Mouse (Mus musculus) left cerebral cortex, adult 11 months (tissue): ENCODE results near the gene Stra8.

ENCODE experiments used
- DNase-seq: peaks from one replicate; pipeline ENCODE4 v3.0.0; 2022; ENCODE audit warnings: low spot score

The Stra8 gene

DNA sequence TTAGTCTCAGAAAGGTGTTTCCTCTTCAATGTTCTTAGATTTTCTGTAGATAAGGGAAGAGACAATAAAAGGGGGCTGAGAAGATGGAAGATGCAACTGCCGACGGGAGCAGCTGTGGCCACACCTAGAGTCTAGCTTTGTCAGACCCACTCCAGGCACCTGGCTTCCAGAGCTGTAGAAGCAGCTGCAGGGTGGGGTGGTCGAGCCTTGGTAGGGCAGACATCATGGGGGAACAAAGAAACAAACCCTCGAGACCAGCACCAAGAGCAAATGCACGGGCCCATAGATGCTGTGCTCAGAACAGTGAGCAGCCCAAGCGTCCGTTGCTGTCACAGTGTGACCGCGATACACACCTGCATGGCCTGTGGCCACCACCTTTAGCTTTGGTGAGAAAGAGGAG lies 22.5 kb downstream of the Stra8 start:
- DNase-seq = no peak

DNA sequence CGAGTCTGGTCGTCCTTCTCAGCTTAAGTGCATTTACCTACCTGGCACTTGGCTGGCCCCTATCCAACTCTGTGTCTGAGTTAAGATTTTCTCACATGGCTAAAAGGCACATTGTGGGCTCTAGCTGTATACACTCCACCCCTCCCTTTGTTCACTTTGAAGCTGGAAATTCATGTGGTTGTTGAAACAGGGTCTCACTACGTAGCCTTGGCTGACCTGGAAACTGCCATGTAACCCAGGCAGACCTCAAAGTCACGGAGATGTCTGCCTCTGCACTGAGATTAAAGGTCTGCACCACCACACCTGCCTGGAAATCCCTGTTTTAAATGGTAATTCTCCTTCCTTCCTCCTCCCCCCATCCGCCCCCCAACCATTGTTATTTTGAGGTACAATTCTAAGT lies 23.5 kb downstream of the Stra8 start:
- DNase-seq = no peak

DNA sequence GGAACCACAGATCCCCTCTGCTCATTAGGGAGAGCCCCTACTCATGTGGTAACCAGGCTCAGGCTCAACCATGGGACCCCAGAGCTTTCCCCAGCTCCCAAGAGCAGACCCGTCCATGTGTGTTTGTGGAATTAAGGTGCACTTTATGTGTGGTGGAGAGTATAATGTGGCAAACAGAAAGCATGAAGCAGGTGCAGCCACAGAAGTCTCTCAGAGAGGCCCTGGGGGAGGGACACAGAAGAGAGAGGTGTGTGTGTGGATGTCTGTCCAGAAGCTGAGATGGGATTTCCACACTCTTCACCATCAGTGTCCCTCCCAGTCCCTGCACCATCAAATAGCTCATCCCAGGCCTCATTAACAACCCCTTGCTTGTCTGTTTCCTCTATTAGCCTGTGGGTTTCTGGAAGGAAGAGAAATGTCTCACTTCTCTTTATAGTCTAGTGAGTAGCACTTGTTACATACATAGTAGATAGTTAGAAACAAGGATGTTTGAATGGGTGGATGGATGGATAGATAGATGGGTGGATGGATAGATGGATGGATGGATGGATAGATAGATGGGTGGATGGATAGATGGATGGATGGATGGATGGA lies 26.6 kb downstream of the Stra8 start:
- DNase-seq = no peak

DNA sequence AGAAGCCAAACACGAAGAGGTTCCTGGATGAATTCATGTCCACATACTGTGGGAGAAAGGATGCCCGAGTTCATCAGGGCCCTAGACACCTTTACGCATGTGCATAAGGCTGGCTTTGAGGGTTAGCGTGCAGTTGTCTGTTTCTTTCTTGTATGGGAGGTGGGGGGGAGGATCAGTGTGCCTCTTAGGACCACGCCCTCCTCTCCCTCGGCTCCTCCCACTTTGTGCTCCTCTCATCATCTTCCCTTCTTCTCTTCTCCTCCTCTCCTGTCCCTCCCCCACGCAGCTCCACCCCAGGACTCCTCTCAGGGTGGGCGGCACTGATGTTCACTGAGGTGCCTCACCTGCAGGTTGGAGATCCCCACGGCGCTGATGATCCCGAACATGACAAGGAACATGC lies 28.5 kb downstream of the Stra8 start:
- no peak for DNase-seq

DNA sequence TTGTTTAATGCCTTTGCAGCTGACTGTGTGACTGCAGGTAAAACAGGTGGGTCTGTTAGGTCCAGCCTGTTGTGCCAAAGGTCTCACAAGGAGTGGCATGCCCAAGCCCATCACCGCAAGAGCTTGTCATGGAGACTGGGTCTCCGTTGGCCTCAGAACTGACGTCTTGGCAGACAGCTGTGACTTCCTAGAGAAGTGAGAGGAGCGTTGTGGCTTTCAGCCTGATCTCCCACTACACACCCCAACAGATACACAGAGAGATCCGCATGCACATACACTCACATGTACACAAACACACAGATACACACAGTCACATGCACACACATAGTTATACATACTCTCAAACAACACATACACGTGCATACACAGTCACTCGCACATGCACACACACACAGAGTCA lies 31.6 kb downstream of the Stra8 start:
- no peak for DNase-seq

DNA sequence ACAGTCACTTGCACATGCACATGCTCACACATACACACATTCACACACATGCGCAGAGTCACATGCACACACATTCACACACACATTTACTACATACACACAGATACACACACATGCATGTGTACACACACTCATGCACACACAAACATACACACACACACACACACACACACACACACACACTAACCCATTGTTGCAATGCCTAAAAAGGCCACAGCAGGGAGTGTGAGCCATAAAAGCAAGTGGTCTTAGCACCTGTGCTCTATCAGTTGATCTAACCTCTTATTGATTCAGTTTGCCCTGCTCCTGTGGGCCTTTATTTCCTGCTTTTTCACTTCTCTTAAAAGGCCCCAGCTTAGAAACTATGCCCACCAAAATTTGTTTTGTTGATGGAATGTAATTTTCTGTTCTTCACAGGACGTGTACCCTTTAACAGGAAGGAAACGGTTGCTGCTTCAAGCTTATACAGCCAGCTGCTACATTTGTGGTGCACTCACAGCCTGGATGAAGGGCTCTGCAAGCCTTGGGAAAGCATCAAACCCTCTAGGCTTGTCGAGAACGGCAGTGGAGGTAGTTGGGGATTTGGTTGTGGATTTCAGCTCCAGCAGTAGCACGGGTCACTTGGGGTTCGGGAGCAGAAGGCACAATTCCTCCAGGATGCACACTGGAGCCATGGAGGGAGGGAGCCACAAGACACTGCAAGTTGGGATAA lies 32.1 kb downstream of the Stra8 start:
- DNase-seq = no peak

DNA sequence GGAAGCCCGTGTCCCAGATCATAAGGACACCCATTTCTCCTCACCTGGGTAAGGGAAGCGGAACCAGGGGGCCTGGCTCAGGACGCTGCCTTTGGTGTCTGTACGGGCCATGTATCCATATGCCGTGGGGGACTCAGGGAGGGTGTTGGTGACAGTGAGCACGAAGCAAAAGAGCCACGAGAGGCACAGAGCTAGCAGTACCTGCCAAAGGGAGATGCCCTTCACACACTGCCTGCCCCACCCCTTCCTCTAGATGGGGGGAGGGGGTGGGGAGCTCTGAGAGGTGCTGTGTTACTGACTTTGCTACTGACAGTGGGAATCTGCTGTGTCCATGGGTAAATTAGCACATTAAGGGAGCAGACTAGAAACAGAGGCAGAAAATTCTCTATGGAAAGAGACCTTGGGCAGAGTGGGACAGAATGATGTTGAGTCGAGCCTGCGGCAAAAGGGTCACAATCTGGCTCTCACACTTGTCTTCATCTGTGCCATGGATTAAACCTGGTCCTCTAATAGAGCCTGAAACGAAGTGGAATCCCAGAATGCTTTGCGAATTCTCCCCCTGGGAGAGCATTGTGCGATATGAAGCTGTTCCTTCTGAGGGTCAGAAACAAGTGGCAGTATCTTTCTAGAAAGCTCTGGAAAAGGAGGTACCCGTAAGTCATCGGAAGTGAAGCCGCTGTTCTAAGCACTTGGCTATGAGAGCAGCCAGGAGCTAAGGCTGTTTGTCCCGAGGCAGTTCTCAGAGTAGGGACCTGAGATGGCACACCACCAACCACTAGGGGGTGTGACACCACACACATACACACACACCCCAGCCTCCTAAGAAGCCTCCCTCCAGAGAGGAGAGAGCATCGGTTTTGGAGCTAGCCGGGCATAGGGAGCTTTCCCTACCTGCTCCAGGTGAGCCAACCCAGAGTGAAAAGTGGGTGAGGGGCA lies 35.2 kb downstream of the Stra8 start:
- DNase-seq = no peak

DNA sequence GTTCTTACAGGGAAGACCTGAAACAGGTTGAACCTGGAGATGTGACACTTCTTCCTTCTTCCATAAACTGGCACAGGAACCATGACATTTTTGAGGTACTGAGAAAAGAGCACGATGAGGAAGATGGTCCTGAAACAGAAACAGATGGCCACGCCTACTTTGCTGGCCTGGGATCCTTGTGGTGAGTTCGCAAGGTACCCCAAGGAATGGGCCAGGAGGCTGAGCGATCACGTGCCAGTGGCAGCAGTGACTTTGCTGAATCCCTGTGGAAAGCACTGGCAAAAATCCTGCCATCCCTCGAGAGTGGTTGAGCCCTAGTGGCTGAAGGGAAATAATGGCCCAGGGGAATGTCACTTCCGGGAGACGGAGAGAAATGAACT lies 35.9 kb downstream of the Stra8 start:
- no peak for DNase-seq

DNA sequence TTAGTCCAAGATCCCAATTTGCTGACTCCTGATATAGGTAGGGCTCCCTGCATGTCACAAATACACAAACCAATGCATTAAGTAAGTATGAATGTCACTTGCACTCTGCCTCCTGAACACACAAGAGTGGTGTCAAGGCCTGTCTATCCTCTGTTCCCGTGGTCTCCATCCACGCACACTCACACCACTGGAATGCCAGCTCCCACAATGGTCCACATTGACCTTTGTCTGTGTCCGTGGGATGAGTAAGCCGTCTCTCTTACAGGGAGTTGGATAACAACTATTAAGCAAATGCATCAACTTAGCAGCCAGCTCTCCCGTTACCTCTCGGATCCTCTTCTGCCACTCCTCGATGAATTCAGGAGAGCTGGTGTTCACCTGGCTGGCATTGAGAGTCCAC lies 39.2 kb downstream of the Stra8 start:
- no peak for DNase-seq

DNA sequence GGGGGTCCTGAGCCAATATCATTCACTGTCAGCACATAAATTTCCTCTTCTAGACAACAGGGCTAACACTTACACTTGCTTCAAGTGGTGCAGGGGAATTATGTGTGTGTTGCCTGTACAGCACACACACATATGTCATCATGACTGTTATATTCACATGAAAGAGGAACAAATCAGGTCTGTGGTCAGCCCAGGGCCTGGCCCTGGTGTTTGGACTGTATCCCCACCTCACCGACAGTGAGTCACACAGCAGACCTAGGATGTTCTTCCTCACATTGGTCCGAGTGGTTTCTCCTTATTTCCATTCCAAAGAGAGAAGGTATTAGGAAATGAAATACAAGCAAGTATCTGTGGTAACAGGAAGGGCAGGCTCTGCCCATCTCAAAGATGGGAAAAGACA lies 44.6 kb downstream of the Stra8 start:
- no peak for DNase-seq

DNA sequence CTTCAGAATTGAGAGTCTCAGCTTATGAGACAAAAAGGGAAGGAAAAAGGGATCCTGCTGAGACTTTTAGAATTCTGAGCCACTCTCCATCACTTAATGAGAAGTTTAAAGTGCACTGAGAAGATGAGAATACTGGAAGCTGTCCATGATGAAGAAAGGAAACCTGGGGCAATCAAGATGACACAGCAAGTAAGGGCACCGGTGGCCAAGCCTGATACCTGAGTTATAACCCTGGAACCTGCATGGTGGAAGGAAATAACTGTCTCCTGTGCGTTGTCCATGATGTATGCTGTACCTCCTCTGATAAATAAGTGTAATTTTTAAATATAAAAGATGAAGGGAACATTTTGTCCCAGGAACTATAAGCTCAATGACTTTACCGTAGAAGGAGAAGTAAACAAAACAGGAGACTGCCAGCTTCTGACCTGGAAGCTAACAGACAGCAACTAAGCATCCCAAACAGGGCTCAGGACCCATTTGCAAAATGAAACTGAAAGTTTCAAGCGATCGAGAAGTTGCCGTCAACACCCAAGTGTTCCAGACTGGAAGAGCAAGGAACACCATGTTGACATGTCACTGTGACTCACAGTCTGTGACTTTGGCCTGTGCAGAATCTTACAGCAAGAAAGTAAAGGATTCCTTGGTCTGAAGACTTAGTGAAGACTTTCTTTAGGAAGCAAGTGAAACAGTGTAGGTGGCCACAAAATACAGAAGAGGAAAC lies 46.0 kb downstream of the Stra8 start:
- no peak for DNase-seq

DNA sequence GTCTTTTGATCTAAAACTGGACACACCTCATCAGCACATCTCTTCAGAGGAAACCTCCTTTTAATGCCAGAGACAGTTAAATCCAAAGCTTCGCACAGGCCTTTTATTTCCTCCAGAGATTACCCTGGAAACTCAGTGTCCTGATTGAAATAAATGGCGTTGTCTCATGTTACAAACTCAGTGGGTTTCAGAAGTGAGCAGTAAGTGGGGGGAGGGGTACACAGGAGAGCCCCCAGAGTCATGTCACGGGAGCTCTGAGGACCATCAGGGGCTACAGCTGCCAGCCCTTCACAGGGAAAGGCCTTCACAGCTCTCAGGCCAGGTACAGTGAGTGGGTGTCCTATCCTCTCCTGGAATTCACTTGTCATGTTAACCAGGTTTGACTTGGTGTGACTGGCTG lies 51.2 kb downstream of the Stra8 start:
- no peak for DNase-seq

DNA sequence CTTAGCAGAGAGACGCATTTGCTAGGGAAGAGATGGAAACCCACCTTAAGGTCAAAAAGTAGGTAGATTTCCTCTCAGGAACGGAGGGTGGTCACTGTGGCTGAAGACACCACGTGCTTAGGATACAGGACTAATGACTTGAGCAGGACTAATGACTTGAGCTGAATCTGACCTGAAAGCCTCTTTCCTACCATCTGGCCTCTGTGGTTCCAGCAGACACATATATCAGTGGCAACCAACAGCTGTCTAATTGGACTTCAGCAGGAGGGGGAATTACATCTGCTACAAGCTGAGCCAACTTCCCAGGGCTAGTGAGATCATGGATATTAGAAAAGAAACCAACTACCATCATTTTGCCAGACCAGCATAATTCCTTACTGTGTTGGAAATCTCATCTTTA lies 59.3 kb downstream of the Stra8 start:
- no peak for DNase-seq

DNA sequence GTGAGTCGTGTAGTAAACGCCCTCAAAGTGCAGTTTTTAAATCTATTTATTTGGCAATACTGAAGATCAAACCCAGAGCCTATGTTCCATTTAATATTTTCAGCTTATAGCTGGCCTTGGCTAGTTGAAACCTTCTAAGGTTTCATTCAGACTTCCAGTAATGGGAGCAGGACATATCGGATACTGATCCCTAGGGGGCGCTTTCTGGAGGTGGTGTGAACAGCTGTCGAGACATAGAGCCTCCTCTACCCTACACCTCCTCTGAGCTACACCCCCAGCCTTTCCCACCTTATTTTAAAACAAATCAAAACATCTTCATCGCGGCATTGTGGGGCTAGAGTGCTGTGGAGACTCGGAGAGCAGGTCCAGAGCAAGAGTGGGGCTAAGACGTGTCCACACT lies 60.7 kb downstream of the Stra8 start:
- no peak for DNase-seq

DNA sequence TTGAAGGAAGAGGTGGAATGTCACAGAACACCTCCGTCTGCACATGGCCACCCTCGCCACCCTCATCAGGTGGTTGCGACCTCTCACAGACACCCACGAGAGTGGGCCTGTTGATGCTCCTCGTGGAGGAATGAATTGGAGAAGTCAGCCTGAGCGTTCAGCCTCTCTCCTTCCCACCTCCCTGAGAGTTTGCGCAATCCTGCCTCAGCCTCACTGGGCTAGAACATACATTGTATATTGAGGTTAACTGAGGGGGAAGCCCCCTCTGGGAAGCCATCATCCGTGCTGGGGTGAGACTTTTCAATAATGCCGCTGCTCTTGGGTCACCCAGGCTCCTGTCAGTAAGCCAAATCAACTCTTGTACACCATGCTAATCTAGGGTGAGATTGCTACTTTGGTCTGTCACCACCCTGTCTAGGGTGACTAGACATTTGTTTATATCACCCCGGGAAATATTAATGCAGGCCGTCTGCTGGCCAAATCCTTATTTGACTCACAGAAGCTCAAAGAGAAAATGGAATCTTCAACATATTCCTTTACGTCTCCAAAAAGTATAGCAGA lies 67.2 kb downstream of the Stra8 start:
- no peak for DNase-seq

DNA sequence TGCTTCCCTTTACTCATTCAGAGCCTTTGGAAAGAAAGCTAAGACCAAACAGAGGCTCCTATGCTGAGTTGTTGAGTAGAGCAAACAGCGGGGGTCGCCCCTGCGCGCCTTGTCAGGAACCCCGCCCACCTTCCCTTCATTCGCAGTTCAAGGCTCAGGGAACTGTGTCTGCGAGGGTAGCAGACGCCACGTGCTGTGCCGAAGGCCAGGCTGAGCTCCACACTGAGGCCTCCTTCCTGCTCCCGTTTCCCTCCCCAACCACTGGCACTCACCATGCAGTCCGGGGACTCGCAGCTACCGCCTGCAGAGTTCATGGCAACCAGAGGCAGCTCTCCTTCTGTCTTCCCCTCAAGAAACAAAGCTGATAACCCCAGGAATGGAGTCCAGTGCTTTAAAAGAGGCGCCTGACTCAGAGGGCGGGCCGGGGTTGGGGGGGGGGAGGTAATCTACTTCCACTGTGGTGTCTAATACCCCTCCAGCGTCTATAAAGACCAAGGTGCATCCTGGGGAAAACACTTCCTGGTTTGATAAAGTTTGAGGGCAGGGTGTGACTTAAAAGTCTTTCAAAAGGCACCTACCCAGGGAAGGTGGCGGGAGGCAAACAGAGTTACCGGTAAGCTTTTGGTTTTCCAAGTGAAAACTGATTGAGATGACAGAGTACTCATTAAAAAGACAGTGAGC lies 68.3 kb downstream of the Stra8 start, which contains the start of gene Slc23a4:
TSS of gene Slc23a4 (minus strand) at position 324 of the 681 bp plus-strand sequence.
- no peak for DNase-seq
